12 mouse cellular contexts compared by ENCODE assay signal in the genomic region with DNA sequence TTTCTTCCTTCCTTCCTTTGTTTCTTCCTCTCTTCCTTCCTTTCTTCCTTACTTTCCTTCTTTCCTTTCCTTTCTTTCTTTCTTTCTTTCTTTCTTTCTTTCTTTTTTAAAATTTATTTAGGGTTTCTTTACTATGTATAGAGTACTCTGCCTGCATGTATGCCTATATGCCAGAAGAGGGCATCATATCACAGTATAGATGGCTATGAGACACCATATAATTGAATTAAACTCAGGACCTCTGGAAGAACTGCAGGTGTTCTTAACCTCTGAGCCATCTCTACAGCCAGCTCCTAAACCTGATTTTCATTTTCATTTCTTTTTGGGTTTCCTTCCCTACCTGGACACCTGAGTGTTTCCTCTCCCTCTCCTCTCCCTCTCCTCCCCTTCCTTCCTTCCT. TPM values are rescaled to one million over a fixed set of nuclear protein-coding genes. Genes with fewer than 3 reads are reported as not detected.
DNase-seq lines count a peak whose midpoint lies in the region; ATAC-seq and TF ChIP-seq lines count a peak whose summit lies in the region.
"Had no signal": no experiment of that assay in that cellular context is flagged by ENCODE, and none has a peak within 500 bp of the region (broad histone marks: within the 10 kb centered on the region; RNA-seq: fewer than 3 reads in every experiment).

No protein-coding gene starts in this region.

- no peak for ATAC-seq in hindbrain, postnatal 0 days
- no peak for ATAC-seq in hindbrain, embryonic 13.5 days (ENCODE audit: low FRiP score)

- H3K9me3 ChIP-seq in hindbrain, postnatal 0 days (ENCODE audit: low read length) = no peaks in the 10 kb centered on the region
- H3K9me3 ChIP-seq in hindbrain, embryonic 13.5 days = no peaks in the 10 kb centered on the region
- H3K9me3 ChIP-seq in MEL (replicated peaks; ENCODE audit: insufficient read depth, low read length) = no peaks in the 10 kb centered on the region
- H3K9me3 ChIP-seq: forebrain, embryonic 12.5 days; heart, embryonic 13.5 days; limb, embryonic 13.5 days; stomach, embryonic 15.5 days had no signal

- H3K27me3 ChIP-seq in hindbrain, postnatal 0 days (ENCODE audit: insufficient read depth, low read length) = no peaks in the 10 kb centered on the region
- 0 out of 2 replicates have a peak, but pooled peaks cover 10% of the 10 kb centered on the region for H3K27me3 ChIP-seq in hindbrain, embryonic 13.5 days
- no peaks in the 10 kb centered on the region for H3K27me3 ChIP-seq in MEL (ENCODE audit: control insufficient read depth in 1 of 2, insufficient read depth in 2 of 2, low read length in 2 of 2)
- no peaks in the 10 kb centered on the region for H3K27me3 ChIP-seq in thymus, adult 2 months (ENCODE audit: control insufficient read depth, insufficient read depth, low read length)
- H3K27me3 ChIP-seq: forebrain, embryonic 12.5 days; stomach, embryonic 15.5 days had no signal

- peak; percentile 48 for TF ChIP-seq CTCF in hindbrain, postnatal 0 days (IDR thresholded peaks at IDR 0.05; ENCODE audit: low read depth)
- TF ChIP-seq CTCF in MEL (IDR thresholded peaks at IDR 0.05 in 2 of 3, conservative IDR thresholded peaks at IDR 0.05 in 1 of 3; ENCODE audit: control insufficient read depth in 1 of 3, insufficient read depth in 1 of 3, low read depth in 2 of 3, low read length in 3 of 3, poor library complexity in 1 of 3, severe bottlenecking in 1 of 3) = peak; percentile 32 to 73 (median 46); a peak in 5 of 6 replicates
- no peak for TF ChIP-seq CTCF in thymus, adult 2 months (IDR thresholded peaks at IDR 0.05; ENCODE audit: borderline replicate concordance, control insufficient read depth, extremely low read depth, insufficient read depth, low read length, poor library complexity)

- H3K4me2 ChIP-seq in hindbrain, postnatal 0 days (ENCODE audit: low read depth, low read length) = no peak overlapping the region
- H3K4me2 ChIP-seq in hindbrain, embryonic 13.5 days = no peak overlapping the region
- H3K4me2 ChIP-seq: forebrain, embryonic 12.5 days; heart, embryonic 13.5 days; limb, embryonic 13.5 days; stomach, embryonic 15.5 days had no signal

- H3K4me3 ChIP-seq in hindbrain, postnatal 0 days (ENCODE audit: low read length) = no peak overlapping the region
- no peak overlapping the region for H3K4me3 ChIP-seq in hindbrain, embryonic 13.5 days
- no peak overlapping the region for H3K4me3 ChIP-seq in MEL (ENCODE audit: control insufficient read depth in 1 of 2, insufficient read depth in 1 of 2, low read depth in 2 of 2, low read length in 2 of 2)
- no peak overlapping the region for H3K4me3 ChIP-seq in thymus, adult 2 months (ENCODE audit: control insufficient read depth, insufficient read depth, low read length)
- H3K4me3 ChIP-seq: forebrain, embryonic 12.5 days; heart, embryonic 13.5 days; limb, embryonic 13.5 days; stomach, embryonic 15.5 days had no signal

- no peak for TF ChIP-seq POLR2A in MEL (IDR thresholded peaks at IDR 0.05; ENCODE audit: control insufficient read depth in 1 of 2, insufficient read depth in 1 of 2, low read depth in 1 of 2, low read length in 2 of 2, poor library complexity in 1 of 2)
- TF ChIP-seq POLR2A in thymus, adult 2 months (IDR thresholded peaks at IDR 0.05; ENCODE audit: control insufficient read depth, extremely low read depth, insufficient read depth, low read length, poor library complexity) = no peak

- TF ChIP-seq EP300 in MEL (IDR thresholded peaks at IDR 0.05; ENCODE audit: low read depth in 1 of 2, low read length in 2 of 2) = no peak

- H3K27ac ChIP-seq in hindbrain, postnatal 0 days = no peak overlapping the region
- H3K27ac ChIP-seq in hindbrain, embryonic 13.5 days = no peak overlapping the region
- no peak overlapping the region for H3K27ac ChIP-seq in MEL (ENCODE audit: control insufficient read depth, low read depth, low read length)
- H3K27ac ChIP-seq in thymus, adult 2 months (ENCODE audit: control insufficient read depth, insufficient read depth, low read length) = no peak overlapping the region
- H3K27ac ChIP-seq: forebrain, embryonic 12.5 days; heart, embryonic 13.5 days; limb, embryonic 13.5 days; stomach, embryonic 15.5 days had no signal

- DNase-seq in hindbrain, postnatal 0 days (ENCODE audit: low spot score) = peak; percentile 34
- DNase-seq in A20 (ENCODE audit: low read depth, low spot score) (peak; percentile 58), MEL (ENCODE audit: low read depth, low spot score) (peak; percentile 59)
- DNase-seq in induced T-regulatory cell, adult 2 months (ENCODE audit: low read depth) = peak; percentile 50
- no peak for DNase-seq in layer of hippocampus, postnatal 14 days (ENCODE audit: low spot score in 2 of 2)
- DNase-seq in thymus, adult 2 months = no peak
- DNase-seq: lung, postnatal 4 days had no signal

- peaks cover 1% of the 10 kb centered on the region; the same call in 1 of the 2 replicates for H3K79me2 ChIP-seq in MEL (ENCODE audit: control insufficient read depth, insufficient read depth, low read length, poor library complexity)

- H3K4me1 ChIP-seq in hindbrain, postnatal 0 days (ENCODE audit: insufficient read depth, low read length) = no peaks in the 10 kb centered on the region
- 0 out of 2 replicates have a peak, but pooled peaks cover 4% of the 10 kb centered on the region for H3K4me1 ChIP-seq in hindbrain, embryonic 13.5 days (replicated peaks)
- peaks cover 4 to 6% of the 10 kb centered on the region in 2 experiments; a peak in 1 of 4 replicates for H3K4me1 ChIP-seq in MEL (ENCODE audit: control insufficient read depth in 1 of 2, insufficient read depth in 2 of 2, low read length in 2 of 2)
- H3K4me1 ChIP-seq in thymus, adult 2 months (replicated peaks; ENCODE audit: control insufficient read depth, insufficient read depth, low read length) = no peaks in the 10 kb centered on the region
- H3K4me1 ChIP-seq: limb, embryonic 13.5 days; stomach, embryonic 15.5 days had no signal

- H3K9ac ChIP-seq in hindbrain, postnatal 0 days (replicated peaks; ENCODE audit: low read length) = no peak overlapping the region
- H3K9ac ChIP-seq in hindbrain, embryonic 13.5 days = no peak overlapping the region
- no peak overlapping the region for H3K9ac ChIP-seq in MEL (ENCODE audit: control insufficient read depth, low read depth, low read length, poor library complexity, severe bottlenecking)
- H3K9ac ChIP-seq: forebrain, embryonic 12.5 days; heart, embryonic 13.5 days; limb, embryonic 13.5 days; stomach, embryonic 15.5 days had no signal

- no peaks in the 10 kb centered on the region for H3K36me3 ChIP-seq in hindbrain, postnatal 0 days (ENCODE audit: insufficient read depth, low read length)
- H3K36me3 ChIP-seq in hindbrain, embryonic 13.5 days = no peaks in the 10 kb centered on the region
- peaks cover 0 to 8% of the 10 kb centered on the region in 2 experiments; a peak in 2 of 4 replicates for H3K36me3 ChIP-seq in MEL (ENCODE audit: control insufficient read depth in 1 of 2, insufficient read depth in 2 of 2, low read length in 2 of 2)
- H3K36me3 ChIP-seq in thymus, adult 2 months (ENCODE audit: control insufficient read depth, insufficient read depth, low read length) = no peaks in the 10 kb centered on the region
- H3K36me3 ChIP-seq: forebrain, embryonic 12.5 days; heart, embryonic 13.5 days; limb, embryonic 13.5 days; stomach, embryonic 15.5 days had no signal

- TF ChIP-seq RAD21 in MEL (IDR thresholded peaks at IDR 0.05; ENCODE audit: low read depth, low read length) = peak; percentile 85

TF ChIP-seq in MEL, 35 proteins besides CTCF, POLR2A, EP300 and RAD21:
- TF ChIP-seq ETS1 (IDR thresholded peaks at IDR 0.05; ENCODE audit: low read depth, low read length) = no peak
- 0 out of 2 replicates have a peak, but pooled peaks have one; percentile 12 for TF ChIP-seq HCFC1 (IDR thresholded peaks at IDR 0.05; ENCODE audit: low read depth, low read length)
- no peak for TF ChIP-seq E2F4 (IDR thresholded peaks at IDR 0.05; ENCODE audit: borderline replicate concordance, low read depth, low read length)
- TF ChIP-seq SMC3 (IDR thresholded peaks at IDR 0.05; ENCODE audit: low read depth, low read length) = peak; percentile 87
- TF ChIP-seq ZC3H11A (IDR thresholded peaks at IDR 0.05; ENCODE audit: low read depth, low read length) = peak; percentile 92
- peak; percentile 40; the same call in 1 of the 2 replicates for TF ChIP-seq SIN3A (IDR thresholded peaks at IDR 0.05; ENCODE audit: low read length)
- TF ChIP-seq TBP (IDR thresholded peaks at IDR 0.05; ENCODE audit: low read depth, low read length) = no peak

RNA-seq across cellular contexts. Expression of a gene that starts 6.5 kb away (rescaled TPM):
- total RNA-seq in hindbrain, postnatal 0 days (2014; rRNA removed) = 19.9 and 24.4 TPM in 2 replicates
- polyA plus RNA-seq in hindbrain, postnatal 0 days (2015; fragmentation: Nextera tagmentation; extraction: Ambion mirVana) = 15.9 and 16.4 TPM in 2 replicates
- polyA plus RNA-seq in hindbrain, embryonic 13.5 days (2015; fragmentation: Nextera tagmentation; extraction: Ambion mirVana) = 19.1 and 21.5 TPM in 2 replicates
- total RNA-seq in MEL (2012; rRNA removed) = 6.8 and 7.7 TPM in 2 replicates
- polyA plus RNA-seq in MEL (2012; ENCODE audit: insufficient read depth in 1 of 2, insufficient read length in 2 of 2, low read depth in 1 of 2, low replicate concordance in 2 of 2, missing spikeins in 1 of 2) = 1 to 10 TPM in 1 of 2 experiments, not detected in 1; 6.4 TPM
- total RNA-seq in layer of hippocampus, postnatal 14 days (2021) = 10 to 100 TPM; 37.9 to 38.2 TPM
- 7.7 and 8.8 TPM in 2 replicates for polyA plus RNA-seq in thymus, adult 2 months (2012; rRNA removed)

RNA-seq across cellular contexts. Expression of a gene that starts 22.4 kb away (rescaled TPM):
- 4.5 and 4.9 TPM in 2 replicates for total RNA-seq in hindbrain, postnatal 0 days (2014; rRNA removed)
- 16.7 and 20.0 TPM in 2 replicates for polyA plus RNA-seq in hindbrain, postnatal 0 days (2015; fragmentation: Nextera tagmentation; extraction: Ambion mirVana)
- polyA plus RNA-seq in hindbrain, embryonic 13.5 days (2015; fragmentation: Nextera tagmentation; extraction: Ambion mirVana) = 23.9 and 26.6 TPM in 2 replicates
- 22.6 and 23.4 TPM in 2 replicates for total RNA-seq in MEL (2012; rRNA removed)
- polyA plus RNA-seq in MEL (2012; ENCODE audit: insufficient read depth in 1 of 2, insufficient read length in 2 of 2, low read depth in 1 of 2, low replicate concordance in 2 of 2, missing spikeins in 1 of 2) = 10 to 100 TPM in 1 of 2 experiments, not detected in 1; 15.8 TPM
- total RNA-seq in layer of hippocampus, postnatal 14 days (2021) = 1 to 10 TPM; 6.2 to 7.5 TPM
- polyA plus RNA-seq in thymus, adult 2 months (2012; rRNA removed) = 1.4 and 1.7 TPM in 2 replicates

Comparison
In these comparisons a context has a peak if more than half of its experiments do, and no peak if none do; other contexts are left out.
1. DNase-seq: peak in hindbrain, postnatal 0 days (single experiment), A20 (single experiment), MEL (single experiment) and induced T-regulatory cell, adult 2 months (single experiment); none in layer of hippocampus, postnatal 14 days (0 of 2) and thymus, adult 2 months (single experiment).